Mouse (Mus musculus) embryonic facial prominence, embryonic 15.5 days (tissue): ENCODE measurements at regions not wholly inside any gene's neighbourhood (a gene's known extent, or its start where the extent isn't known, plus 50 kb on each side); places are given as distances from the start of the nearest gene placed in this dataset.

ENCODE experiments used
- ATAC-seq: fragments of 200-750 bp; cut with Nextera tagmentation; 2 replicates; pipeline ENCODE4 v1.8.0; 2017; ENCODE audit warnings: low read depth, moderate TSS enrichment; ENCODE audit not compliant: insufficient number of reproducible peaks, low FRiP score, low TSS enrichment
- H3K27ac ChIP-seq: fragments of 300-500 bp; sonication (generic); replicated peaks from 2 replicates; pipeline ENCODE4 v1.5.1; 2015; ENCODE audit warnings: mild to moderate bottlenecking, inconsistent platforms
- H3K27me3 ChIP-seq: fragments of 300-500 bp; sonication (generic); 2 replicates; pipeline ENCODE4 v1.6.1; 2015; ENCODE audit warnings: inconsistent platforms
- H3K36me3 ChIP-seq: fragments of 300-500 bp; sonication (generic); 2 replicates; pipeline ENCODE4 v1.6.1; 2015; ENCODE audit warnings: mild to moderate bottlenecking, inconsistent platforms
- H3K4me1 ChIP-seq: fragments of 300-500 bp; sonication (generic); 2 replicates; pipeline ENCODE4 v1.6.1; 2015; ENCODE audit warnings: inconsistent platforms
- H3K4me2 ChIP-seq: fragments of 300-500 bp; sonication (generic); replicated peaks from 2 replicates; pipeline ENCODE4 v1.6.1; 2015; ENCODE audit warnings: mild to moderate bottlenecking, inconsistent platforms
- H3K4me3 ChIP-seq: fragments of 300-500 bp; sonication (generic); replicated peaks from 2 replicates; pipeline ENCODE4 v1.5.1; 2015; ENCODE audit warnings: mild to moderate bottlenecking, inconsistent platforms
- H3K9ac ChIP-seq: fragments of 300-500 bp; sonication (generic); 2 replicates; pipeline ENCODE4 v1.6.1; 2015; ENCODE audit warnings: inconsistent platforms
- H3K9me3 ChIP-seq: fragments of 300-500 bp; sonication (generic); replicated peaks from 2 replicates; pipeline ENCODE4 v1.6.1; 2016; ENCODE audit warnings: inconsistent platforms
- WGBS: fragments of 180-500 bp; shearing (Covaris S2); methylation state at CpG from one replicate; pipeline ENCODE4 v1.1.7; 2015; 5-methylcytosine and 5-hydroxymethylcytosine counted together

DNA sequence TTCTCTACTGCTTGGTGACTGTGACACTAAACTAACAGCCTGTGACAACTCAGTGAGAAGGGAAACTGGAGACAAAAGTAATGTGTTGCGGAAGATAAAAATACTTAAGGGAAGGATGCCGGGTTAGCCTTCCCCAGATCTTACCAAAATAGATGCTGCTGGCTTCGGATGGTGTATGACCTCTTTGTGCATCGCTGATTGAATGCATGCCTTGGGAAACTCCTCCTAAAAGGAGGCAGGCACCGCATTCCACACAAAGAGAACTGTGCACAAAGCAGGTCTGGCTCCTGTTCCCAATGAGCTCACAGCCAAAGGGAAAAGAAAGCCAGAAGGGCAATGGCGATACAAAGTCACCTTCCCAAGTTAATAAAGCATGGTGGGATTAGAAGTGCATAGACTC, 144.9 kb upstream of the Hnrnpa3 start:
- no peak overlapping the region for H3K4me3 ChIP-seq
- 39% methylated on average over 6 of the region's 6 CpGs for WGBS
- H3K9ac ChIP-seq, result no peak overlapping the region
- no peaks in the 10 kb centered on the region for H3K27me3 ChIP-seq
- H3K36me3 ChIP-seq, result no peaks in the 10 kb centered on the region
- no peaks in the 10 kb centered on the region for H3K9me3 ChIP-seq
- H3K4me2 ChIP-seq, result no peak overlapping the region
- H3K27ac ChIP-seq, result no peak overlapping the region
- H3K4me1 ChIP-seq, result no peaks in the 10 kb centered on the region
- ATAC-seq, result no peak

DNA sequence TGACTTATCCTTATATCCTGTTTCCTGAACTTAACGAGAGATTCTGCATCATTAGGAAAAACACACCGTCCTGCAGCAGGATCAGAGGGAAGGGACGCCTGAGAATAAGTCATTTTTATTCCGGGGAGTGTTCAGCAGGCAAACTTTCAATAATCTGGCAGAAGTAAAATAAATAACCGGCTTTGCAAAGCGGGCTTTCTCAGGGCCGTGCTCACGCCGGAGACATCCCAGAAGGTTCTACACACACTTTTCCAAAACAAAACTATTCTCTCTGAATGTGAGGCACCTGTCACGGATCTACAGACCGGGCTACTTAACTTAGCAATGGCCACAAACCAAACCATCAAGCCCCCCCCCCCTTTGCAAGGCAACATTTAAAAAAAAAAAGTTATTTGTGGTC, 142.8 kb upstream of the Hnrnpa3 start:
- Histone ChIP-seq H3K9me3 (no peaks in the 10 kb centered on the region), H3K27me3 (no peaks in the 10 kb centered on the region), H3K4me3 (no peak overlapping the region), H3K4me2 (no peak overlapping the region), H3K4me1 (no peaks in the 10 kb centered on the region), H3K36me3 (no peaks in the 10 kb centered on the region), H3K9ac (no peak overlapping the region), H3K27ac (no peak overlapping the region)
- 67% methylated on average over 11 of the region's 11 CpGs for WGBS
- no peak for ATAC-seq

DNA sequence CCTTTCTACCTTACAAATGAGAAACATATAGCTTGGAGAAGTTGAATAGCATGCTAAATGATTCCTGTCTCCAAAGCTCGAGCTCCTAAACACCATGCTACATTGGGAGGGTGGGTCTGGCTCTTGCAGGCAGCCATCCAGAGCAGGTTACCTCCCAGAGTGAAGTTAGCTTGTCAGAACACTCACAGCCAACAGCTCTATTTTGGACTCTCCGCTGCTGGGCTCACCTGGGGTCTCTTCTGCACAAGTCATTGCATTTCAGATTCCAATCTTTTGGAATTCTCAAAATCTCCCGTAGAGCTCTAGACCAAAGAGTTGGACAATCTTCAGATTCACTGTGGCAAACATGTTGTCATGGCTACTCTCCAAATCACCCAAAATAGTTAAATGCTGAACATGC, 142.0 kb upstream of the Hnrnpa3 start:
- Histone ChIP-seq H3K9ac (no peak overlapping the region), H3K9me3 (no peaks in the 10 kb centered on the region), H3K36me3 (no peaks in the 10 kb centered on the region), H3K27ac (no peak overlapping the region), H3K4me1 (no peaks in the 10 kb centered on the region), H3K4me2 (no peak overlapping the region), H3K27me3 (no peaks in the 10 kb centered on the region), H3K4me3 (no peak overlapping the region)
- ATAC-seq, result no peak
- WGBS, result 59% methylated on average over 3 of the region's 3 CpGs

DNA sequence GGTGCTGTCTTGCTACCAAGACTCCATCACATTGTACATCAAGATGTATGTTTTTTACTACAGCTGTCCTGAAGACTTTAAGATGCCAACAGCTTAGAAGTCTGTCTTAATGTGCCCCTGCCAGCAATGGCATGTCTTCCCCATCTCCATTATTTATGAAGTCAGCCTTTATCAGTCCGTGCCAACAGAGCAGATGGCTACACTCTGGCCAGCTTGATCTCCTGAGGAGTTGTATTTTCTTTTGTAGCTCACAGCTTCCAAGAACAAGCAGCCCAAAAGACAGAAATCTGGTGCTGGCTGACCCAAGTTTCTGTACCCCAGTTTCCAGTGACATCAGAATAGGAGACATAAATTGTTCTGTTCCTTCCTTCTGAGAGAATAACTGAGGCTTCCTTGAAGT, 140.5 kb upstream of the Hnrnpa3 start:
- no peaks in the 10 kb centered on the region for H3K9me3 ChIP-seq
- H3K27ac ChIP-seq, result no peak overlapping the region
- WGBS, result 70% methylated on average over 1 of the region's 1 CpGs
- H3K4me3 ChIP-seq, result no peak overlapping the region
- no peak overlapping the region for H3K4me2 ChIP-seq
- no peak for ATAC-seq
- H3K4me1 ChIP-seq, result no peaks in the 10 kb centered on the region
- no peak overlapping the region for H3K9ac ChIP-seq
- H3K27me3 ChIP-seq, result no peaks in the 10 kb centered on the region
- H3K36me3 ChIP-seq, result no peaks in the 10 kb centered on the region

DNA sequence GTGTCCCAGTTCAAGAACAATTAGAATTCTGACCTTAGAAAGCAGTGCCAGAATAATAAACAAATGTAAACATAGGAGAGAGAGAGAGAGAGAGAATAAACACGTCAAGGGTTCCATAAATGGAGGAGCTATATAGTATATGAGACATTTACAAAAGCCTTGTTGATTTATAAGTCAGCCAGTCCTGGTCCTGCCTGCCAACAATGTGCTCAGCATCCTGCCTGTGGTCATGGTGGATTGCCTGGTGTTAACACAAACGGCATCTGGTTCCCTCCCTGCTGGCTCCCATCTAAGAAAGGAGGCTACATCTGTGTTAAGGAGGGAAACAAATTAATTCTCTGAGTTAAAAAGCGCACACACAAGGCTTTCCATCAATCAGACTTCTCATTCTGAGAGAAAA, 133.5 kb upstream of the Hnrnpa3 start:
- H3K27ac ChIP-seq, result no peak overlapping the region
- no peaks in the 10 kb centered on the region for H3K4me1 ChIP-seq
- no peak overlapping the region for H3K4me2 ChIP-seq
- no peaks in the 10 kb centered on the region for H3K27me3 ChIP-seq
- ATAC-seq, result no peak
- no peak overlapping the region for H3K9ac ChIP-seq
- H3K36me3 ChIP-seq, result no peaks in the 10 kb centered on the region
- 46% methylated on average over 3 of the region's 3 CpGs for WGBS
- no peak overlapping the region for H3K4me3 ChIP-seq
- H3K9me3 ChIP-seq, result no peaks in the 10 kb centered on the region

DNA sequence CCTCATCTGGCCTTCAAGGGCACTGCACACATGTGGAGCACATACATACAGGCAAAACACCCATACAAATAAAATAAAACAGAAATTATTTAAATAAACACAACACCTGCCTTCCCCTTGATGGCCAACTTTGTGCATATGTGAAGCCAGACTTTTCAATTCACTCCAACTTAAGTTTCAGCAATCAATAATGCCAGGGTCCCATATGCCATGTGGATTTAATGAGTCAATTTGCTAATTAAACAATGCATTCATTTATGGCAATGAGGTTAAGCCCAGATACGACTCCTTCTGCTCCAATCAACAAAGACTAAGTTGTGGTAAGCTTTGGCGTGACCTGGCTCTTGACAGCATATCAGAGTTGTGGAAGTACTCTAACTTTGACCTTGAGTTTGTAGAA, 130.4 kb upstream of the Hnrnpa3 start:
- Histone ChIP-seq H3K4me2 (no peak overlapping the region), H3K4me3 (no peak overlapping the region), H3K36me3 (no peaks in the 10 kb centered on the region), H3K27me3 (no peaks in the 10 kb centered on the region), H3K27ac (no peak overlapping the region), H3K9me3 (no peaks in the 10 kb centered on the region), H3K9ac (no peak overlapping the region), H3K4me1 (no peaks in the 10 kb centered on the region)
- ATAC-seq, result no peak
- WGBS, result 86% methylated on average over 2 of the region's 2 CpGs

DNA sequence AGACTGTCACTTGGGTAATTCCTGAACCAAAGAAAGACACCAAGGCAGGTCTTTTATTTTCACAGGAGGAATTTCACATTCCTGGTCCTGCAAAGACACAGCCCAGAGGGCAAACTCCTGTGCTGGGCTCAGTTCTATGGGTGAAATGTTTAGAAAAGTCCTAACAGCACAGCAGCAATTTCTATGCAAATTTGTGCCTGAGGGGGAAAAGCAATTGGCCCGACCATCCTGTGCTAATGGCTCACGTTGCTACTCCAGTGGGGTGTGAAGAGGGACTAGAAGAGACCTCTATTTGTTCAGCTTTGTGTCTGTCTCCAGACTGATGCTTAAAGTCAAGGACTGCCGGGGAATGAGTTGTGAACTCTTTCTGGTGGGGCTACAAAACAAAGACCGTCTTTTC, 120.9 kb upstream of the Hnrnpa3 start:
- H3K27me3 ChIP-seq, result no peaks in the 10 kb centered on the region
- 27% methylated on average over 4 of the region's 4 CpGs for WGBS
- no peaks in the 10 kb centered on the region for H3K4me1 ChIP-seq
- no peaks in the 10 kb centered on the region for H3K36me3 ChIP-seq
- no peak for ATAC-seq
- H3K4me3 ChIP-seq, result no peak overlapping the region
- H3K9ac ChIP-seq, result no peak overlapping the region
- H3K9me3 ChIP-seq, result no peaks in the 10 kb centered on the region
- no peak overlapping the region for H3K27ac ChIP-seq
- H3K4me2 ChIP-seq, result no peak overlapping the region

DNA sequence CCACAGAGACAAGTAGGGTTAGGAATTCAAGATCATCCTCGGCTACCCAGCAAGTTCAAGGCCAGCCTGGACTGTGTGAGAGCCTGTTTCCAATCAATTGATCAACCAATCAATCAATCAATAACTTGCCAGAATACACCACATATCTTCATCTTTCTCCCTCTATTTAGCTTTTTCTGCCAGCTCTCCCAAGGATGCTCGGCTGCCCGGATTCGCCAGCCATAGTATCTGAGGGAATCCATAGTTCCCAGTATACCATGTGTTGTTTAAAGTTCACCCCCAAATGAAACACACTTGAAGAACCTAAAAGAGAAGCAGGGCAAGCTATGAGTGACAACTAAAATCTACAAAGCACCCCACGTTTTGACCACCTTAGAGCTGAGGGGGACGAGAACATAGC, 119.3 kb upstream of the Hnrnpa3 start:
- WGBS, result 90% methylated on average over 6 of the region's 6 CpGs
- Histone ChIP-seq H3K4me2 (no peak overlapping the region), H3K4me1 (no peaks in the 10 kb centered on the region), H3K27me3 (no peaks in the 10 kb centered on the region), H3K9me3 (no peaks in the 10 kb centered on the region), H3K4me3 (no peak overlapping the region), H3K9ac (no peak overlapping the region), H3K36me3 (no peaks in the 10 kb centered on the region), H3K27ac (no peak overlapping the region)
- ATAC-seq, result no peak

DNA sequence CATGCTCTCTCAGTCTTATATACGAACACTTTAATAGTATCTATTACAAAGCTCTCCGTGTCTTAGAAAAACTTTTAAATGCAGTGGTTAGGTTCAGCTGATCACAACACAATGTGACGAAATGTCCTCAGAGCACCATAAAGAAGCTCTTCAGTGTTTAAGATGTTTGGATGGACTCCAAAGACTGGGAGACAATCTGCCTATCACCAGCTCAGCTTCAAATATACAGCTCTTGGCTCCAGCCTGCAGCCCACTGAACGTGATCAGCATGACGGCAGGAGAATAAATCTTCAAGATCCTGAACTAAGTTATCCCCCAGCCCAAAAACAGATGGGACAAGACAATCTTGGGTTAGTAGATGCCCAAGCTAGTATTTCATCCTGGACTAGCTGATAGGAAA, 116.7 kb upstream of the Hnrnpa3 start:
- no peak for ATAC-seq
- no peak overlapping the region for H3K27ac ChIP-seq
- no peak overlapping the region for H3K9ac ChIP-seq
- no peaks in the 10 kb centered on the region for H3K4me1 ChIP-seq
- no peaks in the 10 kb centered on the region for H3K27me3 ChIP-seq
- H3K4me2 ChIP-seq, result no peak overlapping the region
- H3K9me3 ChIP-seq, result no peaks in the 10 kb centered on the region
- WGBS, result 57% methylated on average over 5 of the region's 5 CpGs
- H3K4me3 ChIP-seq, result no peak overlapping the region
- no peaks in the 10 kb centered on the region for H3K36me3 ChIP-seq

DNA sequence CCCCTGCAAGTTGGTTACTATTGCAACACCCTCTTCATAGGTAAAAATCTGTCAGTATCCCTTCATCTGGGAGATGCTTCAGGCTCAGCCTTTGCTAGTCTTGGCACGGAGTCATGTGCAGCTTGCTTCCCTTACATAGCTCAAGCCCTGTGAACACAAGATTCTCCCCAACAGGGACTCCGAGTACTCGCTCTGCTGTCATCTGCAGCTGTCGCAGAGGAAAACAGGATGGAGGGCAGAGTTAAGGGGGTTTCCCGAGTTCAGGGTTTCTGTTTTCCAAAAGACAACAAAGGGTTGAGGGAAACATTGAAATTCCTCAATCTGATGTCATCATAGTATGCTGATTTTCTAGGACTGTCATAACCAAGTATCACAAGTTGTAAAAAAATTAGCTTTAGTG, 116.3 kb upstream of the Hnrnpa3 start:
- WGBS, result 43% methylated on average over 5 of the region's 5 CpGs
- no peak for ATAC-seq
- no peaks in the 10 kb centered on the region for H3K4me1 ChIP-seq
- H3K36me3 ChIP-seq, result no peaks in the 10 kb centered on the region
- no peak overlapping the region for H3K4me2 ChIP-seq
- no peaks in the 10 kb centered on the region for H3K9me3 ChIP-seq
- no peaks in the 10 kb centered on the region for H3K27me3 ChIP-seq
- H3K27ac ChIP-seq, result no peak overlapping the region
- H3K4me3 ChIP-seq, result no peak overlapping the region
- H3K9ac ChIP-seq, result no peak overlapping the region

DNA sequence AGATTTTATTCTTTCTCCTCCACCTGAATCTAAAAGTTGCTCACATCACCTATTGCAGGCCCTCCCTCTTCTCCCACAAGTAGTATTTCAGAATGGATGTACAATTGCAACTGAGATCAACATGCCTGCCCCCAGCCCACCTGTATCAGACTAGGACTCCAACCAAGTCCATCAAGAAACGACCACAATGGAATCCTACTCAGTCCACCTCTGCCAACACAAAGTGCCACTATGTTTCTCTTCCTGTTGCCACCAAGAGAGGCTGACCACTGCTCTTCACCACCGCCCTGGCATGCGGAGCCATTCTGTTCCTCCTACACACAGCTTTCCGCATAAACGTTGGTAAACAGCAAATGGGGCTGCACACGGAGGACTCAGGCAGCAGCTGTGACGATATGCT, 113.1 kb upstream of the Hnrnpa3 start:
- Histone ChIP-seq H3K36me3 (no peaks in the 10 kb centered on the region), H3K4me2 (no peak overlapping the region), H3K4me1 (no peaks in the 10 kb centered on the region), H3K27ac (no peak overlapping the region), H3K9me3 (no peaks in the 10 kb centered on the region), H3K9ac (no peak overlapping the region), H3K4me3 (no peak overlapping the region), H3K27me3 (no peaks in the 10 kb centered on the region)
- ATAC-seq, result no peak
- 83% methylated on average over 7 of the region's 7 CpGs for WGBS

DNA sequence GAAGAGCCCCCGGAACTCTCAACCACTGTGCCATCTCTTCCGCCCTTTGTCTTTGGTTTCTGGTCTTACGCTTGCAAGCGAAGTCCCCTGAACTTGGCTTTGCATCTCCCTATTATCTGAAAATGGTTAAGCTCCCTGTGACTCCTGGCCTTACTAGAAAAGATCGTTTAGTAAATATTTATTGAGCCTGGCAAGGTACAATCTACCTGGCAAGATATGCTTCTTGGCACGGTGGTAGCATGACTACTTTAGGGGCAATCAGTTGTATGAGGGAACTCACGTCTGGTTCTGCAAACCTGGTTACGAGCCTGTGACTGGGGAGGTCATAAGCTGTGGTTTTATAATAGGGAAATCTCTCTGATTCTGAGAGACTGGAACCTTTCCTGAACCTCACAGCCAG, 103.4 kb upstream of the Hnrnpa3 start:
- no peak overlapping the region for H3K4me2 ChIP-seq
- no peak overlapping the region for H3K9ac ChIP-seq
- H3K27me3 ChIP-seq, result no peaks in the 10 kb centered on the region
- no peaks in the 10 kb centered on the region for H3K9me3 ChIP-seq
- peaks cover 8% of the 10 kb centered on the region; the same call in 1 of the 2 replicates for H3K4me1 ChIP-seq
- no peak for ATAC-seq
- H3K27ac ChIP-seq, result no peak overlapping the region
- no peaks in the 10 kb centered on the region for H3K36me3 ChIP-seq
- WGBS, result 90% methylated on average over 8 of the region's 8 CpGs
- H3K4me3 ChIP-seq, result no peak overlapping the region
